Mouse (Mus musculus) small intestine, adult 2 months (tissue): ENCODE data around the gene Ccdc194.

Experiments used
- CTCF ChIP-seq: fragments of 200-500 bp; IDR thresholded peaks from 2 replicates; pipeline ENCODE4 v1.5.1; 2012; ENCODE audit warnings: low read depth, mild to moderate bottlenecking, control low read depth, inconsistent platforms, low read length, moderate library complexity, mixed read lengths; ENCODE audit not compliant: insufficient replicate concordance, insufficient read length; ENCODE audit errors: extremely low read depth
- POLR2A ChIP-seq: fragments of 200-500 bp; IDR thresholded peaks from 2 replicates; pipeline ENCODE4 v1.6.1; 2012; ENCODE audit warnings: low read depth, mild to moderate bottlenecking, control low read depth, inconsistent platforms, low read length, moderate library complexity

DNA sequence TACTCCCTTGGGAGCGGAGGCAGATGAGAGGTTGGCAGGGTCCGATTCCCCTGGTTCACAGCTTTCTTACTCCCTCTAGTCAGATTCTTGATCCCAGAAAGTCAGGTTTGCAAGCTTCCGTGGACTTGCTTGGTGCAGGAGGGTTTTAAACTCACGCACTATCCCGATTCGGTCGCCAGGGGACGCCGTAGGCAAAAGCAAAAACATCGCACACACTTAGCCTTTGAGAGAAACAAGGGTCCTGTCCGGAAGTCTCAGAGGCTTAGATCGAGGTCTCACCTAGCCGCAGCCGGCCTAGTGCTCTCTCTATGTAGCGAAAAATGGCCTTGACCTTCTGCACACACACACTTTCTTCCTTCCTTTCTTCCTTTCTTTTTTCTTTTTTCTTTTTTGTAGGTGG lies 35.9 kb upstream of the Ccdc194 start:
- TF ChIP-seq CTCF: peak; percentile 95
- no peak for TF ChIP-seq POLR2A
